Mouse (Mus musculus): Measurements from ENCODE around the gene Efna4. TPM values are rescaled to one million over a fixed set of nuclear protein-coding genes. Genes with fewer than 3 reads are reported as not detected.

The Efna4 gene
- polyA plus RNA-seq, 1 experiment from 2014 or later, result 5.9 TPM

DNA sequence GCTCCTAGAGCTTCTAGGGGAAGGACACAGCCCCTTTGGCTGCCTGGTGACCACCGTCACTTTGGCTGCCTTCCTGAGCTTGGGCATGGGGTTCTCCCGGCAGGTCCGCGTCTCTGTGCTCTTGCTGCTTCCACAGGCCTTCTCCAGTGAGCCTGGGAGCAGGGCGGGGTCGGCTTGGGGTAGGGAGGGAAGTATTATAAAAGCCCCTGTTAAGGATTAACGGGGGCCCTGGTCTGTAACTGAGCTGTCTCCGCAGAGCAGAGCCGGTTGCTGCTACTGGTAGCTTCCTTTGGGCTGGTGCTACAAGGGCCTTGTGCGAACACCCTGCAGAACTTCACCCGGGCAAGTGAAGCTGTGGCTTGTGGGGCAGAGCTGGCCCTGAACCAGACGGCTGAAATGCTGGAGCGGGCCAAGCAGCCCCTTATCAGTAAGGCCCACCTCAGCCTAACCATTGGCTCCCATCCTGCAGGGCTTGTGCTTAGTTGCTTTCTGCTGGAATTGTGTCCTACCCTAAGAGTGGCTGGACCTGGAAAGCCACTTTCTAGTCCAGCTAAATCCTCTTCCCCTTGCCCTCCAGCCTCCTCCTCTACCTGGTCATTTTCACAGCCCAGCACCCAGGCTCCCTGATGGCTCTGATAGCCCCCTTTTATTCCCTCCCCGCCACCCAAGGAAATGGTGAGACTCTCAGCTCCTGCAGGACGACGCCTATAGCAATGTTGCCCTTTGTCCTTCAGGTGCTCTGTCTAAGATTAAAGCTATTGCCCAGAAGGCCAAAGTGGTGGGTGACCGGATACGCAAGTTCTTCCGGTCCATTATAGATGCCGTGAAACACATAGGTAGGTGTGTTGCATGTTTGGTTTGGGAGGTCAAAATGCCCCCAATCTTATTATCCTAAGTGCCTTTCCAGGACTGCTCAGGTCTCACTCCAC is 27.9 kb upstream of the Efna4 start:
- Histone ChIP-seq H3K27ac (replicated peaks; ENCODE audit: low read depth, low read length) (no peak overlapping the region), H3K36me3 (ENCODE audit: control insufficient read depth, insufficient read depth, low read length) (no peaks in the 10 kb centered on the region), H3K9ac (replicated peaks; ENCODE audit: low read length) (no peak overlapping the region), H3K4me1 (ENCODE audit: control insufficient read depth, insufficient read depth, low read length) (no peaks in the 10 kb centered on the region), H3K4me2 (ENCODE audit: low read length) (no peak overlapping the region), H3K27me3 (ENCODE audit: control insufficient read depth, insufficient read depth, low read length) (no peaks in the 10 kb centered on the region), H3K9me3 (ENCODE audit: control insufficient read depth, low read length) (no peaks in the 10 kb centered on the region), H3K4me3 (replicated peaks; ENCODE audit: low read depth, low read length) (no peak overlapping the region)
- ATAC-seq (ENCODE audit: low FRiP score, low TSS enrichment), result no peak
- WGBS, result 75% methylated on average over 20 of the region's 20 CpGs
- no peak for DNase-seq

DNA sequence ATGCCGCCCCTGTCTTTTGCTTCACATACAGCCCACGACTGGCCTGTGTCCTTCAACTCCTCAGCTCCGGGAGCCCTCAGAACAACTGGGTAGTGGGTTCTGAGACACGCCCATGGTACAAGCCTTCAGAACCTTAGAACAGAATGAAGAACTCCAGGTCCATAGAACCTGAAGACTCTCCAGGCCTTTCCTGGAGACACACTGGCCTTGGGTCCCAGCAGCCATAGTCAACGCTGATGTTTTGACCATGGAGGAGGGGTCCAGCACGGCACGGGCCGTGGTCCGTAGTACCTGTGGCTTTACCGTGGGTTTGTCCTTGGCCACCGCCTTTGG is 27.3 kb upstream of the Efna4 start, which contains the start of gene Dcst1:
Dcst1 (minus strand) TSS at position 101 of the 333 bp plus-strand sequence.
- Histone ChIP-seq H3K4me2 (ENCODE audit: low read length) (no peak within 1 kb of the TSS), H3K9ac (replicated peaks; ENCODE audit: low read length) (no peak within 1 kb of the TSS), H3K27ac (replicated peaks; ENCODE audit: low read depth, low read length) (no peak within 1 kb of the TSS), H3K4me1 (ENCODE audit: control insufficient read depth, insufficient read depth, low read length) (no peaks in the 10 kb centered on the region), H3K27me3 (ENCODE audit: control insufficient read depth, insufficient read depth, low read length) (no peaks in the 10 kb centered on the region), H3K9me3 (ENCODE audit: control insufficient read depth, low read length) (no peaks in the 10 kb centered on the region), H3K4me3 (replicated peaks; ENCODE audit: low read depth, low read length) (no peak within 1 kb of the TSS), H3K36me3 (ENCODE audit: control insufficient read depth, insufficient read depth, low read length) (no peaks in the 10 kb centered on the region)
- ATAC-seq (ENCODE audit: low FRiP score, low TSS enrichment) (no peak), DNase-seq (no peak)
- WGBS, result 81% methylated on average over 11 of the region's 11 CpGs

- no peak overlapping the region for H3K4me3 ChIP-seq (replicated peaks; ENCODE audit: low read depth, low read length)
- no peak overlapping the region for H3K9ac ChIP-seq (replicated peaks; ENCODE audit: low read length)
- 51% methylated on average over 8 of the region's 8 CpGs for WGBS
- no peak for ATAC-seq (ENCODE audit: low FRiP score, low TSS enrichment)
- H3K27ac ChIP-seq (replicated peaks; ENCODE audit: low read depth, low read length), result no peak overlapping the region
- no peaks in the 10 kb centered on the region for H3K27me3 ChIP-seq (ENCODE audit: control insufficient read depth, insufficient read depth, low read length)
- H3K4me2 ChIP-seq (ENCODE audit: low read length), result no peak overlapping the region
- DNase-seq, result no peak
- no peaks in the 10 kb centered on the region for H3K9me3 ChIP-seq (ENCODE audit: control insufficient read depth, low read length)
- H3K36me3 ChIP-seq (ENCODE audit: control insufficient read depth, insufficient read depth, low read length), result no peaks in the 10 kb centered on the region
- H3K4me1 ChIP-seq (ENCODE audit: control insufficient read depth, insufficient read depth, low read length), result no peaks in the 10 kb centered on the region
Observed at GRCm38 (mm10) chr3:89364631-89365030, 26.8 kb upstream of the Efna4 start.

- Histone ChIP-seq H3K4me2 (ENCODE audit: low read length) (no peak within 1 kb of the TSS), H3K36me3 (ENCODE audit: control insufficient read depth, insufficient read depth, low read length) (no peaks in the 10 kb centered on the region), H3K4me1 (ENCODE audit: control insufficient read depth, insufficient read depth, low read length) (no peaks in the 10 kb centered on the region), H3K27ac (replicated peaks; ENCODE audit: low read depth, low read length) (no peak within 1 kb of the TSS), H3K9me3 (ENCODE audit: control insufficient read depth, low read length) (no peaks in the 10 kb centered on the region), H3K4me3 (replicated peaks; ENCODE audit: low read depth, low read length) (no peak within 1 kb of the TSS), H3K9ac (replicated peaks; ENCODE audit: low read length) (no peak within 1 kb of the TSS), H3K27me3 (ENCODE audit: control insufficient read depth, insufficient read depth, low read length) (no peaks in the 10 kb centered on the region)
- DNase-seq (no peak), ATAC-seq (ENCODE audit: low FRiP score, low TSS enrichment) (no peak)
- WGBS, result 88% methylated on average over 7 of the region's 7 CpGs
Observed at GRCm38 (mm10) chr3:89361675-89362074, 23.8 kb upstream of the Efna4 start, which contains the start of gene Dcst2. Gene Dcst2, plus strand, starts transcription at chr3:89361975.

DNA sequence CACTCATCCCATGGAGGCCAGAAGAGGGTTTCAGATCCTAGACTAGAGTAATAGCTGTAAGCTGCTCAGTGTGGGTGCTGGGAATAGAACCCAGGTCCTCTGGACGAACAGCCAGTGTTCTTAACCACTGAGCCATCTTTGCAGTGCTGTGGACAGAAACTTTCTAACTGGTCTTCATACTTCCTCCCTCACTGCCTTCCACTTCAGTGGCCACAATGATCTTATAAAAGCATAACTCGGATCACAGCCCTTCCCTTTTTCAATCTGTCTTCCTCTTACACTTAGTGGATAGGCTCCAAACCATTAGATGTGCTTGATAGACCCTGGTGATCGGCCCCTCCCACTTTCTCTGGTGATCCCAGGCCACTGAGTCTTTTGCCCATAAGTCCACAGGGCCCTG is 22.4 kb upstream of the Efna4 start:
- ATAC-seq (ENCODE audit: low FRiP score, low TSS enrichment), result no peak
- 80% methylated on average over 3 of the region's 3 CpGs for WGBS
- Histone ChIP-seq H3K4me1 (ENCODE audit: control insufficient read depth, insufficient read depth, low read length) (no peaks in the 10 kb centered on the region), H3K27me3 (ENCODE audit: control insufficient read depth, insufficient read depth, low read length) (no peaks in the 10 kb centered on the region), H3K36me3 (ENCODE audit: control insufficient read depth, insufficient read depth, low read length) (no peaks in the 10 kb centered on the region), H3K4me3 (replicated peaks; ENCODE audit: low read depth, low read length) (no peak overlapping the region), H3K4me2 (ENCODE audit: low read length) (no peak overlapping the region), H3K27ac (replicated peaks; ENCODE audit: low read depth, low read length) (no peak overlapping the region), H3K9ac (replicated peaks; ENCODE audit: low read length) (no peak overlapping the region), H3K9me3 (ENCODE audit: control insufficient read depth, low read length) (no peaks in the 10 kb centered on the region)
- no peak for DNase-seq

DNA sequence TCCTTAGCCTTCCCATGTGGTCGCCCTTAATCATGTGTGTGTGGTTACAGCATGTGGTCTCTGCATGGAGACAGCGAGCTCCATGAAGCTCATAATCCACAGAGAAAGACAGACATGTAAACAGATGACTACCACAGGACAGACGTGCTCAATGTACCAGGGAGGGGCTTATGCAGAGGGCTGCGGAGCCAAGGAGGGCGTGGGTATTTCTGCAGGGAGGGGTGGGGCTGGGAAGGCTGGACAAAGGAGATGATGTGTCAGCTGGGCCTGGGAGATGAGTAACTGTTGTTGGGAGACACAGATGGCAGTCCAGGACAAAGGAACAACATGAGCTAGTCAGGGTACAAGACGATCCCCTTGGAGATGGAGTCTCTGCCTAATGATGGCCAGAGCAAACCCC is 21.8 kb upstream of the Efna4 start:
- no peaks in the 10 kb centered on the region for H3K9me3 ChIP-seq (ENCODE audit: control insufficient read depth, low read length)
- H3K36me3 ChIP-seq (ENCODE audit: control insufficient read depth, insufficient read depth, low read length), result no peaks in the 10 kb centered on the region
- H3K4me1 ChIP-seq (ENCODE audit: control insufficient read depth, insufficient read depth, low read length), result no peaks in the 10 kb centered on the region
- no peaks in the 10 kb centered on the region for H3K27me3 ChIP-seq (ENCODE audit: control insufficient read depth, insufficient read depth, low read length)
- no peak for ATAC-seq (ENCODE audit: low FRiP score, low TSS enrichment)
- no peak for DNase-seq
- H3K4me3 ChIP-seq (replicated peaks; ENCODE audit: low read depth, low read length), result no peak overlapping the region
- WGBS, result 62% methylated on average over 6 of the region's 6 CpGs
- H3K9ac ChIP-seq (replicated peaks; ENCODE audit: low read length), result no peak overlapping the region
- H3K27ac ChIP-seq (replicated peaks; ENCODE audit: low read depth, low read length), result no peak overlapping the region
- no peak overlapping the region for H3K4me2 ChIP-seq (ENCODE audit: low read length)

DNA sequence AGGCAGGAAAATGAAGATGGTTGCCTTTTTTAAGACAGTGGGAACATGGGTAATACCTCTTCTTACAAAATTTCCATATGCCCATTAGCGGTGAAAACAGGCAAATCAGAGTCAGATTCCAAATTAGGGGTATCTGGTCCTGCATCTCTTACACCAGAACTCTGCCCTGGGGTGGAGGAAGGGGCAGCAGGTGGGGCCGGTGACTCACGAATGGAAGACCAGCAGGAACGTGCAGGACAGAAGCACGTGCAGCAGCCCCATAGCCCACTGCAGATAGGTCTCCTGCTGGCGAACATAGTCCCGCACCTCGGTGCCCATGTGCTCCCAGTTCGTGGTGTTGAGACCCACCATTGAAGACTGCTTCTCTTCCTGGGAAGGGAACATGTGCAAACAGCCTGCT is 18.2 kb upstream of the Efna4 start:
- H3K27me3 ChIP-seq (ENCODE audit: control insufficient read depth, insufficient read depth, low read length), result no peaks in the 10 kb centered on the region
- H3K9me3 ChIP-seq (ENCODE audit: control insufficient read depth, low read length), result no peaks in the 10 kb centered on the region
- no peak overlapping the region for H3K4me3 ChIP-seq (replicated peaks; ENCODE audit: low read depth, low read length)
- no peak for ATAC-seq (ENCODE audit: low FRiP score, low TSS enrichment)
- no peaks in the 10 kb centered on the region for H3K4me1 ChIP-seq (ENCODE audit: control insufficient read depth, insufficient read depth, low read length)
- H3K9ac ChIP-seq (replicated peaks; ENCODE audit: low read length), result no peak overlapping the region
- no peak overlapping the region for H3K4me2 ChIP-seq (ENCODE audit: low read length)
- H3K27ac ChIP-seq (replicated peaks; ENCODE audit: low read depth, low read length), result no peak overlapping the region
- no peaks in the 10 kb centered on the region for H3K36me3 ChIP-seq (ENCODE audit: control insufficient read depth, insufficient read depth, low read length)
- no peak for DNase-seq
- whole genome bisulfite sequencing, result 76% methylated on average over 9 of the region's 9 CpGs

GRCm38 (mm10) chr3:89355512-89355902 is 17.7 kb upstream of the Efna4 start:
- Histone ChIP-seq H3K9ac (replicated peaks; ENCODE audit: low read length) (no peak overlapping the region), H3K27me3 (ENCODE audit: control insufficient read depth, insufficient read depth, low read length) (no peaks in the 10 kb centered on the region), H3K4me3 (replicated peaks; ENCODE audit: low read depth, low read length) (no peak overlapping the region), H3K4me2 (ENCODE audit: low read length) (no peak overlapping the region), H3K9me3 (ENCODE audit: control insufficient read depth, low read length) (no peaks in the 10 kb centered on the region), H3K27ac (replicated peaks; ENCODE audit: low read depth, low read length) (no peak overlapping the region), H3K36me3 (ENCODE audit: control insufficient read depth, insufficient read depth, low read length) (no peaks in the 10 kb centered on the region), H3K4me1 (ENCODE audit: control insufficient read depth, insufficient read depth, low read length) (peaks cover 3% of the 10 kb centered on the region)
- WGBS, result 80% methylated on average over 6 of the region's 6 CpGs
- ATAC-seq (ENCODE audit: low FRiP score, low TSS enrichment) (no peak), DNase-seq (no peak)
